Mouse (Mus musculus) kidney, postnatal 10 days (tissue): ENCODE data around the gene Ostn.
A peak's percentile ranks its signal among the peaks of the same experiment; 100 is the strongest.
"Not testable (repeated sequence)": the region's sequence is repeated elsewhere in the genome, so short reads cannot be mapped to it uniquely, and the experiment has no call there.

Experiments used
- DNase-seq: peaks from one replicate; pipeline ENCODE4 v3.0.0; 2021; ENCODE audit warnings: mixed read lengths

The Ostn gene

GRCm38 (mm10) chr16:27307189-27307588, at the start of gene Ostn:
Gene Ostn, plus strand, starts transcription at chr16:27307489.
- DNase-seq: not testable (repeated sequence)

DNA sequence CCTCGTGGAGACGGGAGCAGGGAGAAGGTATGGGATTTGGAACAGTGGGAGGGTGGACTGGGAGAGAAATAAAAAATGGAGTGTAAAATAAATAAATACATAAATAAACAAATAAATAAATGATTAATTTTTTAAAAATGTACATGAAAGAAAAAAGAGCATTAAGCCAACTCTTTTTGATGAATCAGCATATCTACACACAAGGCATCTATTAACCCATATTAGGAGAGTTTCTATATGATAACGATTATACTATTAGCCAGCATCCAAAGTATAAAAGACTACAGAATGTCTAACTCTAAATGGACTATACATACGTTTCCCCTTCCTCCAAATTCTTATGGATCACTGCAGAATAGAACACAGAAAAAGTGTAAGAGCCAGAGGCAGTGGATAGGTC, 38.5 kb upstream of the Ostn start:
- no peak for DNase-seq

DNA sequence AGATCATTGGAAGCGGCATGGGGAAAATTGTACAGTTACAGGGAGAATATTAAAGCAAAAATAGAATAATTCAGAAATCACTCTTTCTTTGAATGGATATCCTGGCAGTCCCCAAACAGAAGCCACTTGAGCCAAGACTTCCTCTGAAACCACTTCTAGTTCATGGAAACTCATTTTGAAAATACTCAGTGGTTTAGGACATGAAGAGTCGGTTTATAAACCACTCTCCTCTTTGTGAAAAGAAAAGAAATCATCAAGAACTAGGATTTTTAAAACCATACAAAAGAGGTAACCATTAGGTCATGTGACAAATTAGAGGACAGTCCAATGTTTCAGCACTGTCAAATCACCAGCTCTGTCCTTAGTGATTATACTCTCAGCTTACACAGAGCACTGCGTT, 19.9 kb upstream of the Ostn start:
- DNase-seq: no peak

DNA sequence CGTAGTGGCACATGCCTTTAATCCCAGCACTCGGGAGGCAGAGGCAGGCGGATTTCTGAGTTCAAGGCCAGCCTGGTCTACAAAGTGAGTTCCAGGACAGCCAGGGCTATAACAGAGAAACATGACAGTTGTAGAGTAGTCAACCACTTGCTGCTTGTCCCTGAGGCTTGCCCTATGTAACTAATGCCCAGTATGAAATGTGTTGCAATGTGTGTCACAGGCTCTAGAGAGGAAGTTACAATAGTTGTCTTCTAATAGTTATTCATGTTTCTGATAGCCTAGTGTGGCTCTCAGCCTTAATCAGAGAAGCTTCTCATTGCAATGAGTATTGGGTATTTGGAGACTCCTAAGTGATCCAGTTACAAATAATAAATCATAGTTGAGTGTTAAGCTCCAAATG, 10.8 kb upstream of the Ostn start:
- no peak for DNase-seq

DNA sequence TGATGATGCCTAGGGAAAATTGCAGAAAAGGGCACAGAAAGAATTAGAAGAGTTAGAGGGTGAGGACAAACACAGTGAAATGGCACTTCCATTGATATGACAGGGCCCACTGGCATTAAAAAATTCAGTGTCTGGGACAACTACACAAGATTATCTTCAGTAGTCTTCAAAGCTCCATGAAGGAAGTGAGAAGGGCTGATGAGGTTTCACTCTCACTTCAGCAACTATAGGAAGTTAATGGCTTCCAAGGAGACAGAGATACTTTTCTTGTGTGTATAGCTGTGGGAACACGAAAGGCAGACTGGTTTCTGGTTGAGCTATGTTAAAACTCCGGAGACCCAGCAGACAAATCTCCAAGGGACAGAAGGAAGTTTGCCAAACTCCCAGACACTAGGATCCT, 10.4 kb upstream of the Ostn start:
- no peak for DNase-seq

DNA sequence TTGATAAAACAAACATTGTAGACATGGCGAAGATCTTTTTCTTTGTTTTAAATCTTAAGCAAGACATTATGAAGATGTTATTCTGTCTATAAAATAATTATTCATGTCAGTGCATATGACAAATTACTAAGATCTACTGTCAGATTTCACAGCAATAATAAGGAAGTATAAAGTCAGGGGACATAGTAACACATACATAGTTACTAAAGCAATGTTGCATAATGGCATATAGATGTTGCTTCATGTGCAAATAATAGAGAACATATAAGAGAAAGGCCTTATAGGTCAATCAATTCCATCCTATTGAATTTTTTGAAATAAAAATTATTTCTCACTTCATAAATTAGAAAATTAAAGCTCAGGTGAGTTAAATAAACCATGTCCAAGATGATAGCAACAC, 11.8 kb downstream of the Ostn start:
- no peak for DNase-seq

DNA sequence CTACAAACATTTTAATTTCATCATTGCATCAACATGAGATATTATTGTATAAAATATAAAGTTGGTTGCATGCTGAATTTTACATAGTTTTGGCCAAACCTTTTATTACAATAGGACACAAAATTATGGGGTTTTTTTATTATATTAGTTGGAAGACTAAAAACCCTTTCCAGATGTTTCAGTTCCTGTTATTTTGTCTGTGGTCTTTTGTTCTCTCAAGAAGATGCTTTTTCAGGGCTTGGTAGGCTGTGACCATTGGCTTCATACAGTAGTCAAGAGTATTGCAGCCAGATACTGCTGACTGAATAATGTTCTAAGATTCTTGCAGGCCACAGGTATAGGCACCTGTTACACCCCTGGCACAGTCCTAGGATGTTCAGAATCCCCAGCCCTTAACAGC, 14.8 kb downstream of the Ostn start:
- DNase-seq: no peak

DNA sequence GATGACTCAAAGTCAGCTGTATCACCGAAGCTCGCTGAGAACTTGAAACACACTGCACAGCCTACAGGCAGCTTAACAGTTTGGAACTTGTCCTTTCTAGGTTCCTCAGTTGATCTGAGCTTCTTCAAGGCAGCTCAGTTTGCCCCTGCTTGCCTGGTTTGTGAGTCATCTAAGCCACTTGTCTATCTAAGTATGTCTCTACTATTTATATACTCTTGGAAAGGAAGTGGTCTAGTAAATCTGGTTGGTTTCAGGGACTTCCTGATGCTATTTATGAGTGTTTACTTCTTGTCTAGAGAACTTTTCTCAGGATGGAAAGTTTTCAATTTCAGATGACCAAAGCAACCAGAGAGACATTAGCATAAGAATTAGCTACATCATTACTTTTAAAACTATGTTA, 19.2 kb downstream of the Ostn start:
- no peak for DNase-seq

- DNase-seq: peak; percentile 6
Measured at GRCm38 (mm10) chr16:27347521-27347920, 40.2 kb downstream of the Ostn start.

DNA sequence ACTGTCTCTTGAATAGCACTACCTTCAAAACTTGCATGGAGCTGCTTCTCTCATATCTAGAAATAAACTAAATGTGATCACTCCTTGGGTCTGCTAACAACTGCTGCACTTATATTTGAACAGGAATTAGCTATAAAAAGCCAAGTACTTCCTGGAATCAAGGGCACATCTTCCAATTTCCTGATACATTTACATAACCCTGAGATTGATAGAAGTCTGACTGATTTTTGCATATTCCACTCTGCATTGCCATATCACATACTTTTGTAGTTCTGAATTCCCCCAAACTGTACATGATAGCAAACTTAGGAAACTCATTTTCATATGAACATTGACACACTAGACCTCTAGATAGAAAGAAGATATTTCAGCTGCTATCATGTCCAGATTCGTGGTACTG, 41.1 kb downstream of the Ostn start:
- DNase-seq: no peak

- DNase-seq: no peak
Measured at GRCm38 (mm10) chr16:27349235-27349634, 41.9 kb downstream of the Ostn start.

- DNase-seq: no peak
Measured at GRCm38 (mm10) chr16:27349878-27350532, 42.7 kb downstream of the Ostn start.

DNA sequence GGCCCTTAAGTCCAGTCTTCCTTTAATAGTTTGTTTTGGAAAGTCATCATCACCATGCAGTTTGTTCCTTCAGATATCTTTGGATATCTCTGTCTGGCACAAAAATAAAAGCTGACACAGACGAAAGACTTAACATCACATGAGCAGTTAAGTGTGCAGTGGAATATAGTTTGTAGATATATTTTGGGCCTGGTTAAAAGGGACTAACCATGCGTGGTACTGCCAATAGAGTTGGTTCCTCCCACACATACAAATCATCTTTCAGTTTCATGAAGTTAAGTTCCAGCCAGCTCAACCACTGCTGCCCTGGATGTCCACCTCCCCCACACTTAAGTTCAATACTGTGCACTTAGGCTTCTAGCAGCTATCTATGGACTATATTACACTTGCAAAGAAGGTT, 47.2 kb downstream of the Ostn start:
- no peak for DNase-seq

DNA sequence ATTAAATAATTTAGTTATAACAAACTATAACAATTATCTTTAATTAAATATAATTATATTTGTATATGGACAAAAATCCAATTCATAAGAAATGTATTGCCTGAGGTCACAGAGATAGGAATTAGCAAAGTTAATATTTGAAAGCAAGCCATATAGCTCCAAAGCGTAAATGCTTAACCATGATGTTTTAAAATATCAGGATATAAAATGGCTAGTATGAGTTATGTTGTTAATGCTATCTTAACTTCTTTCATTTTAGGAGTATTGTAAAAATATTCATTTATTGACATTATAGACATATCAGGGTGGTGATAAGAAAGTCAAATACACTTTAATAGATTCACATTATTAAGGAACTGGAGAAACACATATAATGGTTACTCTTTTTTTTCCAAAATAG, 52.8 kb downstream of the Ostn start:
- no peak for DNase-seq

GRCm38 (mm10) chr16:27370191-27370590, 62.9 kb downstream of the Ostn start, which contains the start of gene Uts2b:
Gene Uts2b, minus strand, starts transcription at chr16:27370239.
- no peak for DNase-seq

DNA sequence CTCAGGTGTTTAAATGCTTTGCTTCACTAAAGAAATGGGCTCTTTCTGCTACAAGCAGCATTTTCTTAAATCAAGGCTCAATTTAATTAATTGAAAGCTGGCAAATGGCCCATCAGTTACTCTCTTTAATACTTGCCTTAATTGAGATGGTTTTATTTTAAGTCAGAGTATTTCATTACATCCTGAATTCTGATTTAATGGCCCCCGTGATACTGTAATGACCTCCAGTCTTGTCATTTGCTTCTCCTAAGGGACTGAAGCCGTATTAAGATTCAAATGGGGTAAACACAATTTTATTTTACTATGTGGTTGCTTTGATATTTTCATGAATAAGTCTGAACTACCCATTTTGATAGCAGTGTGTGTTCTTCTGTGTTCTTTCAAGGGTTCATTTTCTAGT, 63.4 kb downstream of the Ostn start:
- no peak for DNase-seq

DNA sequence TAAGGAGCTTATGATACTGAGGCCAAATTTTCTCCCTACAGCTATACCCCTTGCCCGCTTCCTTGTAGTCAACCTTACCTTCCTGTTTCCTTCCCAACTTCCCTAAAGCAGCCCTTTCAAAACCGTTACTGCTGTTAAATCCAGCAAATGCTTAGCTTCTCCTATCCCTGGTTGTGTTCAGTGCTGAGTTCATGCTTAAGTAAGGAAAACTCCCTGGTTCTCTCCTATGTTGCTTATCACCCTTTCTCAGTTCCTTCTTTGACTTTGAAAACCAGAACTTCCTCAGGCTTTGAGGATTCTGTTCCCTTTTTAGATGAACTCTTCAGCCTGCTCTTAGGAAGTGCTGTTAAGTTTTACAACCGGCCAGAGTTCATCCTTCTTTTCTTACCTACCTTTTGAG, 66.8 kb downstream of the Ostn start:
- no peak for DNase-seq

GRCm38 (mm10) chr16:27375318-27375717, 68.0 kb downstream of the Ostn start:
- DNase-seq: peak; percentile 14

DNA sequence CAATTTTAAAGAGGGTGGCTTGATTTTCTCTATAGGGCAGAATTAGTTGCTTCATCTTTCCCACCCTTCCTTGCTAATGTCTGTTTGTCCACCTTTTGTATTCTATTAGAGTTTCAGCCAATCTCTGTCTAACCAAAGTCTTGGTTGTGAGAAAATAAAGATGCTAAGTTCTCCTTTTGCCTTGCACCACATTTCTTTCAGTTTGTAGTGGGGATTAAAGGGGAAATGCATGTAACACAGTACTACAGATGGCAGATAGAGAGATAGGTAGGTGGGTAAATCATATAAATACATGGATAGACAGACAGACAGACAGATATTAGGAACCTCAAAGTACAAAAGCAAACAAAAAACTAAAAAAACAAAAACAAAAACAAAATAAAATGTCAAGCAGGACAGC, 69.3 kb downstream of the Ostn start:
- DNase-seq: no peak

DNA sequence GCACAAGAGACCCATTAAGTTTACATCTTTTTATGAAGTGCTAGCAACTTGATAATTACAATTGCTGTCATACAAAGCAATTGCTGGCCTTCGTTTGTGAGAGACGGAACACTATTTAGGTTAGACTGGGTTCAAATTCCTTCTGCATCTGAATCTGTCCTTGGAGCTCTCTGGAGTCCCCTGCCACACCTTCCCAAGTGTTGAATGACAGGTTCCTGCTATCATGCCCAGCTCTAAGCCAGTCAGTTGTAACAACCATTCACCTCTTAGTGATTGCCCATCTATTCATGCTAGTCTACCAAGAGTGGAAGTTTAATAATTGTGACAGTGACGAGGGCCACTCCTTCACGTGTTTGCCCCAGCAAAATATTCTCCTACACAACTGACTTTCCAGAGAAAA, 74.9 kb downstream of the Ostn start:
- DNase-seq: no peak

DNA sequence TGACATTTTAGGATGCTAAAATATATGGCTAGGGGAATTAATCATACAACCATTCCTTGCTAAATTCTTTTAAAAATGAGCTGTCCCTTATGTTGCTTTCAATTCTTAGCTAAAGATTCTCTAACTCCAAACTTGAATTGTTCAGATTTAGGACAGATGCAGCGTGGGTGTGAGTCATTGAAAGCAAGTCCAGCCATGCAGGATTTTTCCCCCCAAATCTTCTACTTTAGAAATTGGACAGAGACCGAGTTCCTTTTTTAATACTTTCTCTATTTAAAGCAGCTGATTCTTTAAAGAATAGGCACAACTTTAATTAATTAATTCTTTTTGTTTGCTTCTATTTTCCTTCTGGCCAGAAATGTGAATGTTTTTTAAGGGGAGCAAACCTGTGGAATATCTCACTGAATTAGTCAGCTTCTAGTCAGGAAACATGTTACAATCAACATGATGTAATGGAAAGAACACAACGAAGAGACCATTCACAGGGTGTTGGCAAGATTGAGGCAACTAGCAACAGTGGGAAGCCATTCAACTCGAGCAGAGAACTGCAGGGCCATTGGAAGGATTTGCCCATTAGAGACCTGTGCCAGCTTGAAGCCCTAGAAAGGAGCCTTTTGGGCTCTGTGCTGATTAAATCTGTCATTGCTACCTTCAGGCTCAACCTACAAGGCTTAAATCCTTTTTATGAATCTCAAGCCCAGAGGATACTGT, 77.8 kb downstream of the Ostn start:
- DNase-seq: no peak

DNA sequence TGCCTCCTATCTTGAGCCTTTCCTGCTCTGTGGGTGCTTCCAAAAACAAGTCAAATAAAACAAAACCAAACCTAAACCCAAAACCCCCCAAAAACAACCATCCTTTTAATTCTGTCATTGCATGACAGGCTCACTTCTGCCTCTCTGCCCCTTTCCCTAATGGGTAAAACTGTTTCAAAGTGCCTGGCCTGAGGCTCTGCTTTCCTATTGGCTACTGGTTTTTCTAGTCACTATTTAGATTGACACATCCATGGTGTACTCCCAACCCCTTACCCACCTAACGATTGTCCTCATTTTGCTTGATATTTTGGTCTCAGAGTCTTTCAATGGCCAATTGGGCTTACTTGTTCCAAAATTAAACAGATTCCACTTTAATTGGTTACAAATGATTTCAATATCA, 78.4 kb downstream of the Ostn start:
- DNase-seq: no peak

- no peak for DNase-seq
Measured at GRCm38 (mm10) chr16:27386850-27387407, 79.6 kb downstream of the Ostn start.
